Mouse (Mus musculus): ENCODE results near the gene Asf1b.
"Not testable (repeated sequence)": the region's sequence is repeated elsewhere in the genome, so short reads cannot be mapped to it uniquely, and the experiment has no call there.

Gene Asf1b

DNA sequence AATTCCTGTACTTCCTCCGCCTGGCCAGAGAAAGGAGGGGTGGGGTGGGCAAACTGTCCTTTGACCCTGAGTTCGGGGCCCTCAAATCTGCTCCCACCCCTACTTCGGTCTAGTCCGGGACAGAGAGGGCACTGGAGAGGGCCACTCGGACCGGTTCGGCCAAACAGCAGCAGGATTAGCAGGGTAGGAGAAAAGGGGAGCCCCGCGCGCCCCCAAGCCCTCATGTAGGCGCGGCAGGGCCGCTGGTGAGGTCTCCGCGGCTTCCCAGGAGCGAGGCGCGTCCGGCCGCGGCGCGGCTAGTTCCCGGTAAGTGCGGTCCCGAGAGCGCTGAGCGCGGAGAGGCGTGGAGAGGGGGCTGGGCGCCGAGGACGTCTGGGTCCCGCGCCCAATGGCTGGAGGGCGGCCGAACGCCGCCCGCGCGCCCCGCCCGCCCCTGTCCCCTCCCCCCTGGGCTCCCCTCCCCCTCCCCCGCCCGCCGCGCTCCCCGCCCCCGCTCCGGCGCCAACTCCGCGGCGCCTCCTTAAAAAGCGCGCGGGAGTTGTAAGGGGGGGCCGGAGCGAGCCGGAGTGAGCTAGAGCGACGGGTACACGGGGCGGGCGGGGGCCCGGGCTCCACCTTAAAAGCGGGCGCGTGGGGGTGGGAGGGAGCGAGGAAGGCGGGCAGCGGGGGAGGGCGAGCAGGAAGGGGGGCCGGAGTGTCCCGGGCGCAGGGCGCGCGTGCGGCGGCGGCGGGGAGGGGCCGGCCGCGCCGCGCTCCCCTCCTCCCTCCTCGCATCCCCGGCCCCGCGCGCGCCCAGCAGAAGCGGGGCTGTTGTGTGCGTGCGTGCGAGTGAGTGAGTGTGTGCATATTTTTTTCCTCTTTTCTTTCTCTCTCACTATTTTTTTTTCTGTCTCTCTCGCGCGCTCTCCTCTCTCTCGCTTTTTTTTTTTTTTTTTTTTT lies 41.5 kb downstream of the Asf1b start:
- DNase-seq (ENCODE audit: low spot score): peak; percentile 91

DNA sequence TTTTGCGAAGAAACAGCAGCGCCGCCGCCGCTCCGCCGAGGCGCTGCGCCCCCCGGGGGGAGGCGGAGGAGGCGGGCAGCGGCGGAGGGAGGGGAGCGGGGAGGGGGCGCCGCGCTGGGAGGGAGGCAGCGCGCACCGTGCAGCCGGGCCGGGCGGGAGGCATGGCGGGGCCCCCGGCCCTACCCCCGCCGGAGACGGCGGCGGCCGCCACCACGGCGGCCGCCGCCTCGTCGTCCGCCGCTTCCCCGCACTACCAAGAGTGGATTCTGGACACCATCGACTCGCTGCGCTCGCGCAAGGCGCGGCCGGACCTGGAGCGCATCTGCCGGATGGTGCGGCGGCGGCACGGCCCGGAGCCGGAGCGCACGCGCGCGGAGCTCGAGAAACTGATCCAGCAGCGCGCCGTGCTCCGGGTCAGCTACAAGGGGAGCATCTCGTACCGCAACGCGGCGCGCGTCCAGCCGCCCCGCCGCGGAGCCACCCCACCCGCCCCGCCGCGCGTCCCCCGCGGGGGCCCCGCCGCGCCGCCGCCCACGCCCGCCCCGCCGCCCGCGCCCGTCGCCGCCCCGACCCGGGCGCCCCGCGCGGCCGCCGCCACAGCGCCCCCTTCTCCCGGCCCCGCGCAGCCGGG lies 42.3 kb downstream of the Asf1b start, which contains the start of gene Samd1:
Gene Samd1, plus strand, starts transcription at position 162 of the 631 bp plus-strand sequence.
- DNase-seq (ENCODE audit: low spot score): peak; percentile 29

DNA sequence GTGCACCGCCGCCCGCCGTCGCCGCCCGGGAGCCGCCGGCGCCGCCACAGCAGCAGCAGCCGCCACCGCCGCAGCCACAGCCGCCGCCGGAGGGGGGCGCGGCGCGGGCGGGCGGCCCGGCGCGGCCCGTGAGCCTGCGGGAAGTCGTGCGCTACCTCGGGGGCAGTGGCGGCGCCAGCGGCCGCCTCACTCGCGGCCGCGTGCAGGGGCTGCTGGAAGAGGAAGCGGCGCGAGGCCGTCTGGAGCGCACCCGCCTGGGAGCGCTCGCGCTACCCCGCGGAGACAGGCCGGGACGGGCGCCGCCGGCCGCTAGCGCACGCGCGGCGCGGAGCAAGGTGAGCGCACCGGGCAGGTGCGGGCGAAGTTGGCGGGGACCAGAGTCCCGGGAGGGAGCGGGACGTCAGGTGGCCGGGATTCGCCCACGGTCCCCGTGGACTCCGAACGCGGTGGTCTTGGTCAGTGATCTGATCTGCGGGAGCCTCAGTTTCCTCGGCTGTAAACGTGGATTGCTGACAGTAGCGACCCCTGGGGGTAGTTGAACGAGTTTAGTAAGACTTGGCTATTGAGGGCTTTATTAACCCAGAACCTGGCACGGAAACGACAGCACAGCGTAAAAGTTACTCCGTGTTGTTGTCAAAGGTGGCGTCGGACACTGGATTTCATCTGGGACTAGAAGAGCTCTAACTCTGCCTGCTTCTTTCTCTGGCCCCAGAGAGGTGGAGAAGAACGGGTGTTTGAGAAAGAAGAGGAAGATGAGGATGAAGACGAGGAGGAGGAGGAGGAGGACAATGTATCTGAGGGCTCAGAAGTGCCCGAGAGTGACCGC lies 43.1 kb downstream of the Asf1b start:
- DNase-seq (ENCODE audit: low spot score): peak; percentile 48

DNA sequence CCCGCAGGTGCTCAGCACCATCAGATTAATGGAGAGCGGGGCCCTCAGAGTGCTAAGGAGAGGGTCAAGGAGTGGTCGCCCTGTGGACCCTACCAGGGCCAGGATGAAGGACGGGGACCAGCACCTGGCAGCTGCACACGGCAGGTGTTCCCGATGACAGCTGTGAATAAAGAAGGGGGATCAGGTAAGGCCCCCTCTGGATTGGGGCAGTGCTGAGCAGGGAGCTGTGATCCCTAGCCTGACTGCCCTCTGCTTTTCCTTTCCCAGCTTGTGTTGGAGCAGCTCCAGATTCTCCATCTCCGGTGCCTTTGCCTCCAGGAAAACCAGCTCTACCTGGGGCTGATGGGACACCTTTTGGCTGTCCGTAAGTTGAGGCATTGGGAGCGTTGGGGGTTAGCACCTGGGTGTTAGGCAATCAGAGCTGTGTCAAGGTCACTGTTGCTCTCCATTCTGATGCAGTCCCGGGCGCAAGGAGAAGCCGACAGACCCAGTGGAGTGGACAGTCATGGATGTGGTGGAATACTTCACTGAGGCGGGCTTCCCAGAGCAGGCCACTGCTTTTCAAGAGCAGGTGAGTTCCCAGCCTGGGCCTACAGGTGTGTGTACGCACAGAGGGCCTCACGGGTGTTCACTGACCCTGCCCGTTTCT lies 43.9 kb downstream of the Asf1b start:
- no peak for DNase-seq (ENCODE audit: low spot score)

DNA sequence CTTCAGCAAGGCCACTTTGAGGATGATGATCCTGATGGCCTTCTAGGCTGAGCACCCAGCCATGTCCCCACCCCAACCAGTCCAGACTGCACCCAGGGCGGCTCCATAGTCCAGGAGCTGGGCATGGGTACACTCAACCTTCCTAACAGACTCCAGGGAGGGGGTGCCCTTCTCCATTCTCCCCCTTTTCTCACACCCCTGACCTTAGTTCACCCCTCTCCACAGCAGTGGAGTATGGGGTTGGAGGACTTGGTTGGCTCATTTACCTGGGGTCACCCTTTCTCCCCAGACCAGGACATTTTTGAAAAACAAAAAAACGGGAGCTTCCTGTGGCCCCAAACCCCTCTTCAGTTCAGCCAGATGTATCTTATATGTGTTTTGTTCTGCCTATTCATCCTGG lies 44.5 kb downstream of the Asf1b start:
- no peak for DNase-seq (ENCODE audit: low spot score)

DNA sequence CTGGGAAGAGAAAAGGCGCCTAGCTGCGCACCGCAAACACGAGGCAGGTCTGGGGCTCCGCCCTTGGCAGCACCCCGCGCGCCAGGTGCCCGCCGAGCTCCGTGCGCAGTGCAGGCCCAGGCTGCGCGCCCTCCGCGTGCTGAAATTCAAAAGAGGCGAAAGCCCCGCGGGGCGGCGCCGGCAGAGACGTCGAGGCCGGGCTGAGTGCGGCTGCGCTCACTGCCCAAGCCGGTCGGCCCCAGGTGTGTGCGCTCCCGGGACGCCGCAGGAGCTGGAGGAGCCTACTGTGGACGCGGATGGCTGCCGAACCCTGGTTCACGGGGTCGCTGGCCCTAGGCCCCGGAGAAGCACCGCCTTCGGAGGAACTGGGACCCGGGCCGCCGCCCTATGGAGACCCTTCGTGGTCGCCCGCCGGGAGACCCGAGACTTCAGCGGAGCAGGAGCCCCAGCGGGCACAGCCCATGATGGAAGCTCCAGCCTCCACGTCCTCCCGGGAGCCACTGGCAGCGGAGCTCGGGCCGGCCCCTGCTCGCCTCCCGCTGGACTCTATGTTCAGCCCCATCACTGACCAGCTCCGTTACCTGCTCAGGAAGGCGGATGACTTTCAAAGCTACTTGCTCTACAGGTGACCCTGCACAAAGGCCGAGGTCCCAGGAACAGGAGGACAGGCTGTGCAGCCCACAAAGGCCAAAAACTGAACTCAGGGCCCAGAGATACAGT lies 46.1 kb downstream of the Asf1b start, which contains the start of gene 1700067K01Rik:
Gene 1700067K01Rik, plus strand, starts transcription at position 222 of the 720 bp plus-strand sequence.
- no peak for DNase-seq (ENCODE audit: low spot score)

DNA sequence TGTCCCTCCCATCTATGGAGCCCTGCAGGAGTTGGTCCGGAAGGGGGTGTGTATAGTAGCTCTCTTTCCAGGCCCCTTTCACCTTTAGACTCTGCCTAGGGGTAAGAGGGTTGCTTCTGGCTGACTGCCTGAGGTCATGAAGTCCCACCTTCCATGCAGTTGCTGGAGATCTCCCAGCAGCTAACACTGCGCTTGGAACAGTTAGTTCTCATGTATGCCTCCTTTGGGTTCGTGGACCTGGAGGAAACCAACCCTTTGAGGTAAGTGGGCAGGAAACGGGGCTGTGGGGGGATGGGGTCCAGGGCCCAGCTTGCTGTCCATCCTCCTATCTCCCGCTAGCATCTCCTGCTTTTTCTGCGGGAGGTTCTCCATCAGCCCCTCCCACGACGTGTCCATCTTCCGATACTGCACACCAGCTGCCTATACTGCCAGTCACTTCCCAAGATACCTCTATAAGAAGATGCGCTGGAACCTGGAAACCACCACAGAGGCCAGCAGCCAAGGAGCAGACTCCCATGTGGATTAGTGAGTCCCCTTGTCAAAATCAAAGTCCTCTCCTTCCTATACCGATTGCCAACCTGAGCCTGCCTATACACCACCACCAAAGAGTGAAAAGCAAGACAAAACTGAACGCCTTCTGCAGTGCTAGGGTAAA lies 47.8 kb downstream of the Asf1b start:
- no peak for DNase-seq (ENCODE audit: low spot score)

DNA sequence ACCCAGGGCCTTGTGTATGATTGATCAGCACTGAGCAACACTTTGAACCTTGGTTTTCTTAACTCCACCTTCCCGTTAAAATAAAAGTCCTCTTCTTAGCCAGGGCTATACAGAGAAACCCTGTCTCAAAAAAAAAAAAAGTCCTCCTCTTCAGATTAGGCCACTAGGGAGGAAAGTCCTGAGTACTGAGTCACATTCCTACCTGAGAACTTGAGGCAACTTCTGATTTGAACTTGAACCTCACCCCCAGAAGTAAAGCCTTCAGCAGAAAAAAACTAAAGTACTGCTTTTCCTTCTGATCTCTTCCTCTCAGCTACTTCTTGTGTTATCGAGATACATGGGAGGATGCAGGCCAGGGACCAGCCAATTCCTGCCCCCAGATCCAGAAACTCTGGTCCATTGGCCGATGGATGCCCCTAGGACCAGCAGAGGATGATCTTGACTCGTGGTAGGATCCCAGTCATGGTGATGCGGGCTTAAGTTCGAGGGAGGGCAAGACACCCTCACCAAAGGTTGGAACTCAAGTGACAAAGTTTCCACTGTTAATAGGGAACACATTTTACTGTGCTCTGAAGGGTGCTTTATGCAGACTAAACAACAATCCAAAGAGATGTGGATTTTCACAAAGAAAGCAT lies 48.4 kb downstream of the Asf1b start:
- no peak for DNase-seq (ENCODE audit: low spot score)

DNA sequence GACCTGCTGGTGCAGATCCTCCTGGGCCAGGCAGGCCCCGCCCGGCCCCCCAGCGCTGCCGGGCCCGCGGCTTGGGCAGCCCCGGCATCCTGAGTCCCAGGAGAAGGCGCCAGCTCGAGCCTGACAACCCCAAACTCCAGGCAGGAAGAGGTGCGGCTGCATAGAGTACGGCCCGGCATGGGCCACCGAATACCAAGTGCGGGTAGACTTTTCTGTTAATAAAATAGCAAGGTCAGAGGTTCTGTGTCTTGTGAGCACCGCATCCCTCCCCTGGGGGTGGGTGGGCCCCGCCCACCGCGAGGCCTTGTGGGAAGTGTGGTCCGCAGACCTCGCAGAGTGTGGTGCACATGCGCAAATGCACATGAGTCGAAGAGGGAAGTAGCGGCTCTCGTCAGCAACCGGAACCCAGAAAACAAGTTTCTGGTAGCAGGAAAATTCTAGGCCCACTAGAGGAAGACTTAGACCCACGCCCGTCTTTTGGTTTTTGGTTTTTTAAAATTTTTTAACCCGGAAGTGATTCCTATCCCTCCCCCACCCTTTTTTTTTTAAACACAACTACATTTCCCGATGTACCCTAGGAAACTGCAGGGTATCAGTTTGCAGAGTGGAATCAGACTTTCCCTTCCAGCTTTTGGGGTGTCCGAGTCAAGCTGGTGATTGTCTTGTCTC lies 49.4 kb downstream of the Asf1b start:
- peak; percentile 96 for DNase-seq (ENCODE audit: low spot score)

DNA sequence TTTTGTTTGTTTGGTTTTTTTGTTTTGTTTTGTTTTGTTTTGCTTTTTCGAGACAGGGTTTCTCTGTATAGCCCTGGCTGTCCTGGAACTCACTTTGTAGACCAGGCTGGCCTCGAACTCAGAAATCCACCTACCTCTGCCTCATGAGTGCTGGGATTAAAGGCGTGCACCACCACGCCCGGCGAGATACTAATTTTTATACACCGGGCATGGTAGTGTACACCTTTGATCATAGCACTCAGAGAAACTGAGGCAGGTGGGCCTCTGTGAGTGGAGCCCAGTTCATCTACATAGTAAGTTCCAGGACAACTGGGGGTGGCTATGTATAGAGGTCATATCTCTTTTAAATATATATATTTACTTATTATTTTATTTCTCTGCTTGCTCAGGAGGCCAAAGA lies 50.2 kb downstream of the Asf1b start:
- DNase-seq (ENCODE audit: low spot score): not testable (repeated sequence)

DNA sequence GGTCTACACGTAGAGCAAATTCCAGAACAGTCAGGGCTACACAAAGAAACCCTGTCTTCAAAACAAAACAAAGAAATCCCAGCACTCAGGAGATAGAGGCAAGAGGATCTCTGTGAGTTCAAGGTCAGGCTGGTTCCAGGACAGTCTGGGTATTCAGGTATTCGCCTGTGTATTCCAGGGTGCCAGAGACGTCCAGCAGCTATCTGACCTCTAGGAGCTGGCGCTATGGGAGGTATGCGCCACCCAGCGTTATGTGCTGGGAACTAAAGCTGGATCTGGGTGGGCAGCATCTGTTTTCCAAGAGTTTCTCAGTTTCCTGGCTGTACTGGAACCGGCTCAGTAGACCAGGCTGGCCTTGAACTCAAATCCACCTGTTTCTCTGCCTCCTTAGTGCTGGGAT lies 53.1 kb downstream of the Asf1b start:
- no peak for DNase-seq (ENCODE audit: low spot score)

DNA sequence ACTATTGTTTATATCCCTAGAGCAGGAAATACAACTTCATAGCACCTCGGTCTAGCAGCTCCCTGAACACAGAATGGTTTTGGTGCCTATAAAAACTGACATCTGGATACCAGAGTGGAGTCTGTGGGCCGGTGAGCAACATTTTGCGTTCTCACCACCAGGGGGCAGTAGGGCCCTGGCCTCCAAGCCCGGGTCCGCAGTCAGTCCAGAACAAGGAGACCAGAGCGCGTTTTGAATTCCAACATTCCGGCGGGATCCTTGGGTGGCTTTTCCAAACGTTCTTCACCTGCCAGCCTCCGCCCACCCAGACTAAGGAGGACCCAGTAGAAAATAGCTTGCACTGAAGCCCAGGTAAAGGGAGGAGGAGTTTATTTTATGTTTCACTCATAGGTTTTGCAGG lies 54.6 kb downstream of the Asf1b start:
- peak; percentile 89 for DNase-seq (ENCODE audit: low spot score)

DNA sequence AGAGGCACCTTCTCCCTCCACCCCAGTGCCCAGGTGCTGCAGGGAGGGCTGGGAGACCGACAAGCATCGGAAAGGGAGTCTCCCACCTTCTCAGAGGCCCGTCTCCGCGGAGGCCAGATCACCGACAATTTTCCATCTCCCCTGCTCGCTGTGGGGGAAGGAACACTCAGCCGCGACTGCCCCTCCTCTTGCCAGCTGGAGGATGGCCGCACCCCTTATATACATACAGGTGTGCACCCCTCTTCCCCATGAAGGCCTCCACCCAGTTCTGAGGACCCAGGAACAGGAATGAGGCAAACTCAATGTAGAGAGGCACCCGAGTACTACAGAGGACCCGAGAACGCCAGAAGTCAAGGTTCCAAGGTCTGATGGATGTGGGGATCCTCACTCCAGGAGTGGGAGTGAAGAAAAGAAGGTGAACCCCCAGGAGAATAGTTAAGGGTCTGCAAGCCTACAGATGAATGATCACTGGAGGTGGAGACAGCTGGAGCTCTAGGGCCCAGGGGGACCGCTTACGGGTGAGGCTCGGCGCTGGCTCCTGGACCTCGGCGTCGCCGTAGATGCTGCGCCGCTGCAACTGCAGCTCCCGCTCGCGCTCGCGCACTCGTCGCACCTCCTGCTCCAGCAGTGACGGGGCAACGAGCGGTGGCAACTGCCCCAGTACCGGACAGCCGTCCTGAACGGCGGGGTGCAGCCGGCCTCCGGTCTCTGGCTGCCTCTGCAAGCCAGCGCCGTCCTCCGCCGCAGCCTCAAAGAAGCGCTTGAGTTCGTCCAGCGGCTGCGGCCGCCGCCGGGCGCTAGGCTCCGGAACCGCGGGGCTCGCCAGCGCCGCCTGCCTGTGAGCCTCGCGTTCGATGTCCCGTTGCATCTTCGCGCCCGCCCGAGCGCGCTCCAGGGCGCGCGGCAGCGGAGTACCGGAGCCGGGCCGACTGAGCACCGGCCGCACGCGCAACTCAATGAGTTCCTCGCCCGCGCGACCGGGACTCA lies 55.6 kb downstream of the Asf1b start:
- DNase-seq (ENCODE audit: low spot score): peak; percentile 70

DNA sequence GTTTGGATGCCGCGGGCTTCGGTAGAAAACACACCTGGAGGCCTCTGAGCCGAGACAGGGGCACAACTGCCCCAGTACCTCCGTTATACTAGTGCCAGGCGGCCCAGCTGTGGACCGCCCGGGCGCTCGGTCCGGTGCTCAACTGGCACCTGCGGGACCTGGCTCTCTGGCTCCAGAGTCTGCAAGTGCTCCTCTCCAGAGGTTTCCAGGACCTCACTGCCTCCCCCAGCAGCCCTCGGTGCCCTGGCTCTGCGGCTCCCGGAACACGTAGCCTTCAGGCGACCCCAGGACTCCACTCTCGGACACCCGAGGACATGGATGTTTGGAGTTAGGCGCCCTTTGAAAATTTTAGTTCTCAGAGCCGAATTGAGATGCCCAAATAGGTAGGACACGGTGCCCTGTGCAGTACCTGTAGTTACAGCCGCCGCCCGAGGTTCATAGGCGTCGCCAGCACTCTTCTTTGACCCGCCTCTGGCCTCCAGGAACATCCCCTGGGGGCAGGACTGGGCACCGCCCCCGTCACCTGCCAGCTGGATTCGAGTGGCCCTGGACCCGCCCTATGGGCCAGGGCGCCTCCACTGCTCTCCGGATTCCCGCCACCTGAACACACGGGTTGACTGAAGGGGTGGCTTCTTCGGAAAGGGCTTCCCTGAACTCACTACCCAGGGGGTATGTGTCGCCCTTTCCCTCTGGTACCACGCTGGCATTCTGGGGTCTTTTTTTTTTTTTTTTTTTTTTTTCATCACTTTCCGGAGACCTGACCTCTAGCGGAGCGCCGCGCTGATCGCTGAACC lies 56.6 kb downstream of the Asf1b start, which contains the start of gene 2210011C24Rik:
Gene 2210011C24Rik, minus strand, starts transcription at position 467 of the 794 bp plus-strand sequence.
- peak; percentile 79 for DNase-seq (ENCODE audit: low spot score)

DNA sequence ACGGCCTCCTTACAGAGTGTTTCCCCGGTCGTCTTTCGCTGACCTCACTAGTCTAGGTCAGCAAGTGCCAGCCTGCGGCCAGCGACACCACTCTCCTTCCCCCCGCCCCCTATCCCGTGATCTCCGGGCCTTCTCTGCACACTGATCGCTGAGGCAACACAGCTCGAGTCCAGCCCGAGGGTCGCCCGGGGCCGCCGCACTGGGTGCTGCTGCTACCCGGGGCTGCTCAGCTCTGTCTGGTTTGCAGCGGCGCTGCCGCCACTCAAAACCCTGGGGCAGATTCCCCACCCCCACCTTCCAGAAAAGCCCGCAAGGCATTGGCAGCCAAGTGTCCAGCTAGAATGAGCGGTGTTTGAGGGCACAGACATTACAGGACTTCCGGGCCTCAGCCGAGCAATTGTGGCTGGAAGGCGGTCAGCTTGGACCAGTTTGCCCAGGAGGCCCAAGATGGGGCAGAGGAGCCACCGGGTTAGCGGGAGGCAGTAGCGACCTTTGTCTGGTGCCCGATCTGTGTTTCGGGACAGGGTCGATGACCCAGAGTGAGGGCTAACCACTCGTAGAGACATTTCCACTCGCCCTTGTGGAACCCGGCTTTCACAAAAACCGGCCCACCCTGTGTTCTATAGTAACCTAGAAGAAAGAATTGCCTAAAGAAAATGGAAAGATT lies 57.3 kb downstream of the Asf1b start:
- no peak for DNase-seq (ENCODE audit: low spot score)

DNA sequence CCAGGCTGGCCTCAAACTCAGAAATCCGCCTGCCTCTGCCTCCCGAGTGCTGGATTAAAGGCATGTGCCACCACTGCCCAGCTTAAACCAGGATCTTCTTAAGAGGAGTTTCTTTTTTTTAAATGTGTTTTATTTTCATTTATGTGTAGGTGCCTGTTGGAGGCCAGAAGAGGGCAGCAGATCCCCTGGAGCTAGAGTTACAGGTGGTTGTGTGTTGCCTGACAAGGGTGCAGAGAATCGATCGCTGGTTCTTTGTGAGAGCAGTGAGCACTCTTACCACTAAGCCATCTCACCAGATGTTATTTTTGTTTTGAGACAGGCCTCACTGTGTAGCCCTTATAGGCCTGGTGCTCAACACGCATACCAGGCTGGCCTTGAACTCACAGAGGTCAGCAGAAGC lies 60.5 kb downstream of the Asf1b start:
- DNase-seq (ENCODE audit: low spot score): no peak

DNA sequence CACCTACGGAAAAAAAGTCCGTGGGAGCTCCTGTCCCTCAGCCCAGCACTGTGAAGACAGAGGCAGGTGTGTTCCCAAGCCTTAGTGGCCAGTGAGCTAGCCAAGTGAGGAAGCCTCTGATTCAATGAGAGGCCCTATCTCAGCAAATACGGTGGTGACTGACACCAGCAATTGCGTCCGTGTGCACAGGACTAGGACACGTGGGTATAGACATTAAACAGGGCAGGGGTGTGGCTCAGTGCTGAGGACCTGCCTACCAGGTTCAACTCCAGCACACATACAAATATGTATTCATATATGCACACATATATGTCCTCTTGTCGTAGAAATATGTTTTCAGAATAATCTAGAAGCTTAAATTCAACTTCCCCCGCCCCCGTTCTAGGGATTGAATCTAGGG lies 64.4 kb downstream of the Asf1b start:
- DNase-seq (ENCODE audit: low spot score): no peak

All from lung, postnatal 25 days (tissue).